Mouse (Mus musculus): ENCODE results near the gene Gm16442. TPM values are rescaled to one million over a fixed set of nuclear protein-coding genes. Genes with fewer than 3 reads are reported as not detected.

The Gm16442 gene
- not detected for polyA plus RNA-seq (2014; fragmentation: Illumina TruSeq; extraction: RNeasy Lipid Tissue Mini Kit (QIAGEN cat#74804); ENCODE audit: low read depth, low replicate concordance)

GRCm38 (mm10) chr7:20122479-20122878, at the start of gene Gm16442:
Gene Gm16442, minus strand, starts transcription at chr7:20122579.

DNA sequence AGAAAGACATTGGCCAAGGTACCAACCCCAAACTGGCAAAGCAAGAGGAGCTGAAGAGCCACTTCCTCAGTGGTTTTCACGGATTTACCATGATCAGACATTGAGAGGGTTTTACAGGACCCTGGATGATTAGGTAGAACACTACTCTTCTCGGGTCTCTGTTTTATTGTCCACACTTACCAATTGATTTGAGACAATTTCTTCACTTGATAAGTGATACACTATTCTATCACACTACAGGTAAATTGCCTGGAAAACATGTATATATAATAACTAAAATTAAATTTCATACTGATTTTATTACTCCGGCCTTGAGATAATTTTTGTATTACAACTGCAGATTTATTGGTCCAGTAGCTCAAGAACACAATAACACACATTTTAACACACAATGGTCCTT, 45.9 kb upstream of the Gm16442 start, which contains the start of gene Vmn1r94:
TSS of gene Vmn1r94 (minus strand) at position 101 of the 400 bp plus-strand sequence.

DNA sequence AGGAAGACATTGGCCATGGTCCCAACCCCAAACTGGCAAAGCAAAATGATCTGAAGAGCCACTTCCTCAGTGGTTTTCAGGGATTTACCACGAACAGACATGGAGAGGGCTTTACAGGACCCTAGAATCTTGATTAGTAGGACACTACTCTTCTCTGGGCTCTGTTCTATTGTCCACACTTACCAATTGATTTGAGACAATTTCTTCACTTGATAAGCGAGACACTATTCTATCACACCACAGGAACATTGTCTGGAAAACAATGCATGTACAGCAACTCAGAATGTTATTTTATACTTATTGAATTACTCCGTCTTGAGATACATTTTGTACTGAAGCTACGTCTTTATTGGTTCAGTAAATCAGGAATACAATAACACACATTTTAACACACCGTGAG, 16.6 kb upstream of the Gm16442 start, which contains the start of gene Vmn1r93:
TSS of gene Vmn1r93 (minus strand) at position 101 of the 400 bp plus-strand sequence.

GRCm38 (mm10) chr7:20099380-20099779, 23.0 kb downstream of the Gm16442 start, which contains the start of gene Vmn1r91:
Gene Vmn1r91, plus strand, starts transcription at chr7:20099680.

Other genes with a start within 250 kb of the Gm16442 start
- 0.22 TPM for gene Ceacam19, start 234.6 kb downstream of the Gm16442 start, polyA plus RNA-seq (2014; fragmentation: Illumina TruSeq; extraction: RNeasy Lipid Tissue Mini Kit (QIAGEN cat#74804); ENCODE audit: low read depth, low replicate concordance)
- gene Pvr, start 201.4 kb downstream of the Gm16442 start, polyA plus RNA-seq (2014; fragmentation: Illumina TruSeq; extraction: RNeasy Lipid Tissue Mini Kit (QIAGEN cat#74804); ENCODE audit: low read depth, low replicate concordance): 20.5 TPM
- gene Igsf23, start 171.8 kb downstream of the Gm16442 start, polyA plus RNA-seq (2014; fragmentation: Illumina TruSeq; extraction: RNeasy Lipid Tissue Mini Kit (QIAGEN cat#74804); ENCODE audit: low read depth, low replicate concordance): not detected
- 0.24 TPM for gene Ceacam20, start 157.2 kb downstream of the Gm16442 start, polyA plus RNA-seq (2014; fragmentation: Illumina TruSeq; extraction: RNeasy Lipid Tissue Mini Kit (QIAGEN cat#74804); ENCODE audit: low read depth, low replicate concordance)
- gene Nlrp9b, start 131.1 kb downstream of the Gm16442 start, polyA plus RNA-seq (2014; fragmentation: Illumina TruSeq; extraction: RNeasy Lipid Tissue Mini Kit (QIAGEN cat#74804); ENCODE audit: low read depth, low replicate concordance): 2.6 TPM
- gene Vmn1r91, start 22.9 kb downstream of the Gm16442 start, polyA plus RNA-seq (2014; fragmentation: Illumina TruSeq; extraction: RNeasy Lipid Tissue Mini Kit (QIAGEN cat#74804); ENCODE audit: low read depth, low replicate concordance): not detected
- gene Vmn1r93, start 16.5 kb upstream of the Gm16442 start, polyA plus RNA-seq (2014; fragmentation: Illumina TruSeq; extraction: RNeasy Lipid Tissue Mini Kit (QIAGEN cat#74804); ENCODE audit: low read depth, low replicate concordance): not detected
- not detected for gene Vmn1r94, start 45.8 kb upstream of the Gm16442 start, polyA plus RNA-seq (2014; fragmentation: Illumina TruSeq; extraction: RNeasy Lipid Tissue Mini Kit (QIAGEN cat#74804); ENCODE audit: low read depth, low replicate concordance)
- not detected for gene Vmn1r95, start 71.1 kb upstream of the Gm16442 start, polyA plus RNA-seq (2014; fragmentation: Illumina TruSeq; extraction: RNeasy Lipid Tissue Mini Kit (QIAGEN cat#74804); ENCODE audit: low read depth, low replicate concordance)
- gene Gm6164, start 83.0 kb upstream of the Gm16442 start, polyA plus RNA-seq (2014; fragmentation: Illumina TruSeq; extraction: RNeasy Lipid Tissue Mini Kit (QIAGEN cat#74804); ENCODE audit: low read depth, low replicate concordance): not detected
- gene Gm4498, start 111.2 kb upstream of the Gm16442 start, polyA plus RNA-seq (2014; fragmentation: Illumina TruSeq; extraction: RNeasy Lipid Tissue Mini Kit (QIAGEN cat#74804); ENCODE audit: low read depth, low replicate concordance): not detected
- not detected for gene Gm5890, start 140.3 kb upstream of the Gm16442 start, polyA plus RNA-seq (2014; fragmentation: Illumina TruSeq; extraction: RNeasy Lipid Tissue Mini Kit (QIAGEN cat#74804); ENCODE audit: low read depth, low replicate concordance)
- not detected for gene Gm4133, start 211.5 kb upstream of the Gm16442 start, polyA plus RNA-seq (2014; fragmentation: Illumina TruSeq; extraction: RNeasy Lipid Tissue Mini Kit (QIAGEN cat#74804); ENCODE audit: low read depth, low replicate concordance)